Mouse (Mus musculus) ES-Bruce4 (cell line): Measurements from ENCODE around the gene Mreg. TPM values are rescaled to one million over a fixed set of nuclear protein-coding genes. Genes with fewer than 3 reads are reported as not detected.
"Not testable (repeated sequence)": the region's sequence is repeated elsewhere in the genome, so short reads cannot be mapped to it uniquely, and the experiment has no call there.

Experiments used
- H3K27ac ChIP-seq: 2 replicates; pipeline ENCODE4 v1.5.1; 2012; ENCODE audit warnings: low read length, inconsistent platforms; ENCODE audit not compliant: insufficient read depth
- H3K27me3 ChIP-seq: 2 replicates; pipeline ENCODE4 v1.6.1; 2012; ENCODE audit warnings: mild to moderate bottlenecking, low read length, inconsistent platforms; ENCODE audit not compliant: control insufficient read depth, poor library complexity, insufficient read depth, severe bottlenecking
- H3K36me3 ChIP-seq: 2 replicates; pipeline ENCODE4 v1.6.1; 2012; ENCODE audit warnings: inconsistent platforms, mild to moderate bottlenecking, low read length, moderate library complexity; ENCODE audit not compliant: control insufficient read depth, poor library complexity, insufficient read depth, severe bottlenecking
- H3K4me1 ChIP-seq: one replicate; pipeline ENCODE4 v1.8.1; 2011; ENCODE audit warnings: low read length; ENCODE audit not compliant: control insufficient read depth, insufficient read depth
- H3K4me3 ChIP-seq: 2 replicates; pipeline ENCODE4 v1.5.1; 2011; ENCODE audit warnings: low read depth, mild to moderate bottlenecking, low read length
- H3K9ac ChIP-seq: 2 replicates; pipeline ENCODE4 v1.6.1; 2012; ENCODE audit warnings: low read depth, mild to moderate bottlenecking, inconsistent platforms; ENCODE audit not compliant: poor library complexity, severe bottlenecking
- H3K9me3 ChIP-seq: replicated peaks from 2 replicates; pipeline ENCODE4 v1.6.1; 2012; ENCODE audit warnings: mild to moderate bottlenecking, low read length, inconsistent platforms; ENCODE audit not compliant: control insufficient read depth, poor library complexity, insufficient read depth, severe bottlenecking
- CTCF ChIP-seq: IDR thresholded peaks from one replicate; pipeline ENCODE4 v1.8.1; 2011; ENCODE audit warnings: low read depth, low read length
- EP300 ChIP-seq: IDR thresholded peaks from 2 replicates; pipeline ENCODE4 v1.6.1; 2011; ENCODE audit warnings: low read depth, low read length; ENCODE audit not compliant: insufficient read depth
- POLR2A ChIP-seq: IDR thresholded peaks from one replicate; pipeline ENCODE4 v1.8.1; 2011; ENCODE audit warnings: low read length; ENCODE audit not compliant: insufficient read depth
- polyA plus RNA-seq: library from polyadenylated mRNA; stranded (reverse); fragments of >200 nt; gene quantifications from 2 replicates; pipeline ENCODE4 v1.2.4, GENCODE M21; 2011; ENCODE audit warnings: low read depth; ENCODE audit not compliant: missing spikeins, insufficient read depth, insufficient read length

Gene Mreg
- polyA plus RNA-seq, 1 experiment, result 95.8 TPM

DNA sequence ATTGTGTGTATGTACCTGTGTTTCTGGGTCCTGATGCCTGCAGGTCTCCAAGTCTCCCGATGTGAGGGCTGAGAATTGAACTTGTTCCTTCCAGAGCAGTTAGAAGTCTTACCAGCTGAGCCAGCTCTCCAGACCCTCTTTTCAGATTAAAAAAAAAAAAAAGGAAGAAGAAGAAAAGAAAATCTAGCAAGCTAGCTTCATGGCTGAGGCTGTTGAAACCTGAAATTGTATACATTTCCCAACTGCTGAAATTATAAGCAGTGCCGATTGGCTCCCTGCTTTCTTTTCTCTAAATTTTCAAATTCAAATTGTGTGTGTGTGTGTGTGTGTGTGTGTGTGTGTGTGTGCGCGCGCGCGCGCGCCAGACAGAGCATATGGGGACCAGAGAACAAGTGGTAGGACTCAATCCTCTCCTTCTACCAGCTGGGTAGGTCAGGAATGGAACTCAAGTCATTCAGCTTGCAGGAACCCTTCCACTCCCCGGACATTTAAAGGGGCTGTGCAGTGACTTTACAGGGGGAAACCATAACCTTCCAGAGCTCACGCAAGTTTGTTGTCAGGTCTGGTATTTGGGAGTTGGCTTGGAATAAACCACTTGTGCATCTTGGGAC, 41.9 kb upstream of the Mreg start:
- H3K4me1 ChIP-seq, result peaks cover 2% of the 10 kb centered on the region
- no peak for TF ChIP-seq POLR2A
- TF ChIP-seq CTCF, result no peak
- no peak for TF ChIP-seq EP300
- H3K4me3 ChIP-seq, result no peak overlapping the region
- no peaks in the 10 kb centered on the region; the same call in 1 of the 2 replicates for H3K36me3 ChIP-seq
- peak overlapping the region; percentile 7; the same call in 1 of the 2 replicates for H3K27ac ChIP-seq
- H3K27me3 ChIP-seq, result no peaks in the 10 kb centered on the region
- H3K9ac ChIP-seq, result peak overlapping the region; percentile 29
- H3K9me3 ChIP-seq, result no peaks in the 10 kb centered on the region

DNA sequence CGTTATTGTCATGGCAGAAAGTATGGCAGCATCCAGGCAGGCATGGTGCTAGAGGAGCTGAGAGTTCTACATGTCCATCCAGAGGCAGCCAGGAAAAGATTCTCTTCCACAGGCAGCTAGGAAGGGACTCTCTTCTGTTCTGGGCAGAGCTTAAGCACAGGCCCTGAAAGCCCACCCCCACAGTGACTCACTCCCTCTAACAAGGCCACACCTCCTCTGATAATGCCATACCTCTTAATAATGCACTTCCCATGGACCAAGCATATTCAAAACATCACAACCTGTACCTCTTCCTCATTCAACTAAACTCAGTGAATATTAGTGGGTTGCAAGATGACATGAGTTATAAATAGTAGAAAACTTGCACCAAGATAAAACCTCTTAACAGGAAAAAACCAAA, 39.7 kb upstream of the Mreg start:
- Histone ChIP-seq H3K27ac (peak overlapping the region; percentile 63), H3K9ac (no peak overlapping the region), H3K4me1 (no peaks in the 10 kb centered on the region), H3K27me3 (no peaks in the 10 kb centered on the region), H3K9me3 (no peaks in the 10 kb centered on the region), H3K36me3 (no peaks in the 10 kb centered on the region; the same call in 1 of the 2 replicates), H3K4me3 (peak overlapping the region; percentile 21; the same call in 1 of the 2 replicates)
- TF ChIP-seq POLR2A, result no peak
- no peak for TF ChIP-seq EP300
- no peak for TF ChIP-seq CTCF

DNA sequence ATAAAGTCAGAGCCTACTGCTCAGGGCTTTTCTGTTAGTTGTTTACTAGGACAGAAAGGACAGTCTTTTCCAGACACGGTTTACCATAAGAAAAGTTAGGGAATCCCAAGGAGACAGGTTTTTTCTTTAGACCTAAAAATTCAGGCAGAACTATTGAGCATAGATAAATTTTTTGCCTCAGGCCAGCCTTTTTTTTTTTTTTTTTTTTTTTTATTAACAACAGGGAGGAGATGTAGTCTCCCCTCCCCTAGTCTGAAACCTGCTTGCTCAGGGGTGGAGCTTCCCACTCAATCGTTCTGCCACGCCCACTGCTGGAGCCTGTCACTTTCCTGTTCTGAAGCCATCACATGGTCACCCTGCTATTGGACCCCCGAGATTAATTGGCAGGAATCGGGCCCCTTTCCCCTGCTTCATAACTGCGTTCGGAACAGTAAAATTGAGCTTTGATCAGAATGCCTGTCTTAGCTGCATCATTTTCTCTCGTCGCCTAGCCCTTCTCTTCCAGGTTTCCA, 36.2 kb upstream of the Mreg start:
- not testable (repeated sequence) for H3K27me3 ChIP-seq, H3K36me3 ChIP-seq, H3K4me1 ChIP-seq, H3K9me3 ChIP-seq
- peak overlapping the region; percentile 92 for H3K27ac ChIP-seq
- H3K4me3 ChIP-seq, result peak overlapping the region; percentile 39
- peak overlapping the region; percentile 30; the same call in 1 of the 2 replicates for H3K9ac ChIP-seq

DNA sequence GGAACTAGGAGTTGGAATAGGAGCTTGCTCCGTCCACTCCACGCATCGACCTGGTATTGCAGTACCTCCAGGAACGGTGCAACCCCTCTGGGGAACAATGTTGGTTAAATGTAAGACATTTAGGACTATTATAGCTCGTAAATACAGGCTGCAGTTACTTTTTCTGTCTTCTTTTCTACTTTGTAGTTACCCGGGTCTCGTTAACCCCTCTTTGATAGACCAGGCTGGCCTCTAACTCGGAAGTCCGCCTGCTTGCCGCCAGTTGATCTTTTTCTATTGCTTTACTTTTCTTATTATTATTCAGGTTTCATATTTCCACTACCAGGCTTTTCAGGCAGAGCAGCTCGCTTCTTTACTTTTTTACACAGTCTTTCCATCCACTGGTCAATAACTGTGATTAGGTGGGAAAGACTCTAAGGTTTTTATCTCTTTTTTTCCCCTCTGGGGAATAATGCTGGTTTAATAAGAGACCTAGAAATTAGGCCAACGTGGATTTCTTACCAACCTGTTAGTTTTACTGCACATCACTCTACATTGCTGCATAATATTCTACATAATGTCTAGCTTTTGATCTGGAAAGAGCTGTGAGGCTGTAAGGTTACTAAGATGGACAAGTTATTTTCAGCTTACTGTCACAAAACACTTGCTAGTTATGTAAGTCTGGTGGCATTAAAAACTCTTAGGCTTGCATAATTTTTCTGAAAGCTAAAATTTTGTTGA, 32.4 kb upstream of the Mreg start:
- H3K36me3 ChIP-seq, result 0 out of 2 replicates have a peak, but pooled peaks cover 3% of the 10 kb centered on the region
- H3K9me3 ChIP-seq, result no peaks in the 10 kb centered on the region
- TF ChIP-seq EP300 (no peak), CTCF (no peak), POLR2A (peak; percentile 98)
- H3K4me1 ChIP-seq, result peaks cover 2% of the 10 kb centered on the region
- 0 out of 2 replicates have a peak overlapping the region, but pooled peaks have one; percentile 47 for H3K9ac ChIP-seq
- no peak overlapping the region; the same call in 1 of the 2 replicates for H3K4me3 ChIP-seq
- no peaks in the 10 kb centered on the region for H3K27me3 ChIP-seq
- no peak overlapping the region for H3K27ac ChIP-seq

DNA sequence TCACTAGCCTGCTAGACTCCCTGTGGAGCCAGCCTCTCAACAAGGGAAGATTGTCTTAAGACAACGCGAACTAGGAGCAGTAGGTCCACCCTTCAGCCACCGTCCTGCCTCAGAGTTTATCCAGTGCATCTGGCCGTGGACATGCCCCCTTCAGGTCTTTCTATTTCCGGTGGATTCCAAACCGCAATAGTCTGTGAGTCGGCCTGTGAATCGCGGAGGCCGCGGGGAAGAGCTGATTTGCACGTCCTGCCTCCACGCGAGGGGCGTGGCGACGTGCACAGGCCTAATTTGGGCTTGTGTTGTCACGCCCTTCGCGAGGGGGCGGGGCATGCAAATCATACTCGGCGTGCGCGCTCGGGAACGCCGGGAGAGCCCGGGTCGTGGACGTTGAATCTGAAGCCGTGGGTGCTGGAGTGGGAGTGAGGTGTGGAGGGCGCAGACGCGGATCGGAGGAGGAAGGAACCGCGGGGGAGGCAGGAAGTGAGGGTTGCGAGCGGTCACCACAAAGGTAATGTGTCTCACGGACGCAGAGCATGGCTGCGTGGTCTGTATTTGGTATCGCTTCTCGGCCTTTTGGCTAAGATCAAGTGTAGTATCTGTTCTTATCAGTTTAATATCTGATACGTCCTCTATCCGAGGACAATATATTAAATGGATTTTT, 31.7 kb upstream of the Mreg start:
- H3K4me1 ChIP-seq, result peaks cover 2% of the 10 kb centered on the region
- H3K27me3 ChIP-seq, result no peaks in the 10 kb centered on the region
- H3K9me3 ChIP-seq, result no peaks in the 10 kb centered on the region
- H3K27ac ChIP-seq, result peak overlapping the region; percentile 65
- peak overlapping the region; percentile 31 for H3K4me3 ChIP-seq
- H3K36me3 ChIP-seq, result 0 out of 2 replicates have a peak, but pooled peaks cover 3% of the 10 kb centered on the region
- TF ChIP-seq POLR2A (peak; percentile 100), EP300 (no peak; the same call in none of the 2 replicates)
- peak overlapping the region; percentile 47 for H3K9ac ChIP-seq

DNA sequence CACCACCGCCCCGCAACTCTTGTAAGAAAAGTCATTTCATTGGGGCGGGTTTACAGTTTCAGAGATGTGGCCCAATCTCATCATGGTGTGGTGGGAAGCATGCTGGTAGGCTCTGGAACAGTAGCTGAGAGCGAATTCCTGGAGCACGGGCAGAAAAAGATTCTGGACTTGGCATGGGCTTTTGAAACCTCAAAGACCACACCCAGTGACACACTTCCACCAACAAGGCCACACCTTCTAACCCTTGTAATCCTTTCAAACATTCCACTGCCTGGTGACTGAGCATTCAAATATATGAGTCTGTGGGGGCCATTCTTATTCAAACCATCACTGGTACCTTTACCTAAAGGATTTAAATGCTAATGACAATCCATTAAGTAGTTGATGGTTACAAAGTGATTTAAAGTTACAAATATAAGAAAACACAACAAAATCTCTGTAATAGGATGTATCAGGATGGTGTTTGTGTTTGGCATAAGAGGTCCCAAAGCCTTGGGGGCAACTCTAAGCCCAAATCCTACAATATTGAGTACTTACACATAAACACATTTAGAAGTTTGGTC, 30.6 kb upstream of the Mreg start:
- H3K27ac ChIP-seq, result peak overlapping the region; percentile 85
- H3K9me3 ChIP-seq, result no peaks in the 10 kb centered on the region
- H3K27me3 ChIP-seq, result no peaks in the 10 kb centered on the region
- no peak overlapping the region for H3K4me3 ChIP-seq
- TF ChIP-seq POLR2A (no peak), EP300 (peak; percentile 19; the same call in 1 of the 2 replicates)
- no peak overlapping the region for H3K9ac ChIP-seq
- 0 out of 2 replicates have a peak, but pooled peaks cover 3% of the 10 kb centered on the region for H3K36me3 ChIP-seq
- H3K4me1 ChIP-seq, result peaks cover 2% of the 10 kb centered on the region

DNA sequence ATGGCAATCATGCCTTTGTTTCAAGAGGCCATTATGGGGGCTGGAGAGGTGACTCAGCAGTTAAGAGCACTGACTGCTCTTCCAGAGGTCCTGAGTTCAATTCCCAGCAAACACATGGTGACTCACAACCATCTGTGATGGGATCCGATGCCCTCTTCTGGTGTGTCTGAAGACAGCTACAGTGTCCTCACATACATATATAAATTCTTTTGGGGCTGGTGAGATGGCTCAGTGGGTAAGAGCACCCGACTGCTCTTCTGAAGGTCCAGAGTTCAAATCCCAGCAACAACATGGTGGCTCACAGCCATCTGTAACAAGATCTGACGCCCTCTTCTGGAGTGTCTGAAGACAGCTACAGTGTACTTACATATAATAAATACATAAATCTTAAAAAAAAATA, 27.0 kb upstream of the Mreg start:
- H3K9me3 ChIP-seq, H3K4me3 ChIP-seq, H3K9ac ChIP-seq, H3K4me1 ChIP-seq, H3K36me3 ChIP-seq, H3K27me3 ChIP-seq: not testable (repeated sequence)
- peak overlapping the region; percentile 91 for H3K27ac ChIP-seq
